Mouse (Mus musculus) megakaryocyte, embryonic 14.5 days (primary cell): Measurements from ENCODE around the gene Chgb. TPM values are rescaled to one million over a fixed set of nuclear protein-coding genes. Genes with fewer than 3 reads are reported as not detected.
A peak's percentile ranks its signal among the peaks of the same experiment; 100 is the strongest.

Source experiments
- H3K27me3 ChIP-seq: replicated peaks from 2 replicates; pipeline ENCODE3; 2012; ENCODE audit warnings: inconsistent platforms
- H3K36me3 ChIP-seq: replicated peaks from 2 replicates; pipeline ENCODE3; 2012; ENCODE audit warnings: low read length, inconsistent platforms, mixed read lengths
- H3K4me1 ChIP-seq: 2 replicates; pipeline ENCODE4 v1.6.1; 2012; ENCODE audit warnings: inconsistent platforms
- H3K4me3 ChIP-seq: replicated peaks from 2 replicates; pipeline ENCODE3; 2012; ENCODE audit warnings: moderate library complexity, mild to moderate bottlenecking, inconsistent platforms
- H3K9me3 ChIP-seq: 2 replicates; pipeline ENCODE4 v1.6.1; 2012; ENCODE audit warnings: inconsistent platforms
- FLI1 ChIP-seq: IDR thresholded peaks from 2 replicates; pipeline ENCODE4 v1.6.1; 2012; ENCODE audit warnings: low read length, inconsistent platforms, mixed read lengths
- GATA1 ChIP-seq: IDR thresholded peaks from 3 replicates; pipeline ENCODE4 v1.6.1; 2012; ENCODE audit warnings: mixed read lengths, low read length, inconsistent platforms, borderline replicate concordance
- polyA plus RNA-seq: library from polyadenylated mRNA; stranded (reverse); fragments of >175 nt; gene quantifications from 2 replicates; pipeline ENCODE4 v1.2.3, GENCODE M21; 2012; ENCODE audit warnings: low replicate concordance; ENCODE audit not compliant: insufficient read depth

Gene Chgb
- polyA plus RNA-seq, result 0.06 TPM in 1 of 2 replicates, not detected in the other

- H3K36me3 ChIP-seq, result no peaks in the 10 kb centered on the region
- H3K9me3 ChIP-seq, result no peaks in the 10 kb centered on the region
- peak within 1 kb of the TSS; percentile 79 for H3K4me3 ChIP-seq
- H3K27me3 ChIP-seq, result peaks cover 15% of the 10 kb centered on the region
- H3K4me1 ChIP-seq, result peaks cover 9% of the 10 kb centered on the region
- TF ChIP-seq FLI1 (no peak), GATA1 (no peak)
Measured at GRCm38 (mm10) chr2:132780978-132781377, at the start of gene Chgb. Gene Chgb, plus strand, starts transcription at chr2:132781278.

GRCm38 (mm10) chr2:132732940-132733339 is 48.1 kb upstream of the Chgb start:
- H3K27me3 ChIP-seq, result peaks cover 3% of the 10 kb centered on the region
- no peak for TF ChIP-seq FLI1

GRCm38 (mm10) chr2:132733603-132734573 is 47.2 kb upstream of the Chgb start:
- H3K4me3 ChIP-seq, result no peak overlapping the region
- no peak for TF ChIP-seq FLI1
- TF ChIP-seq GATA1, result no peak

More at GRCm38 (mm10) chr2:132732940-132733339, 48.1 kb upstream of the Chgb start:
- Histone ChIP-seq H3K4me3 (no peak overlapping the region), H3K9me3 (peaks cover 15% of the 10 kb centered on the region), H3K36me3 (no peaks in the 10 kb centered on the region), H3K4me1 (no peaks in the 10 kb centered on the region)

GRCm38 (mm10) chr2:132738816-132739432 is 42.2 kb upstream of the Chgb start:
- no peaks in the 10 kb centered on the region for H3K27me3 ChIP-seq
- no peak overlapping the region for H3K4me3 ChIP-seq
- TF ChIP-seq FLI1 (no peak), GATA1 (no peak)
- peaks cover 15% of the 10 kb centered on the region for H3K9me3 ChIP-seq
- no peaks in the 10 kb centered on the region for H3K36me3 ChIP-seq
- no peaks in the 10 kb centered on the region for H3K4me1 ChIP-seq

More at GRCm38 (mm10) chr2:132733603-132734573, 47.2 kb upstream of the Chgb start:
- no peaks in the 10 kb centered on the region for H3K4me1 ChIP-seq
- no peaks in the 10 kb centered on the region for H3K36me3 ChIP-seq
- peaks cover 3% of the 10 kb centered on the region for H3K27me3 ChIP-seq
- peaks cover 15% of the 10 kb centered on the region for H3K9me3 ChIP-seq

GRCm38 (mm10) chr2:132741862-132742347 is 39.2 kb upstream of the Chgb start:
- TF ChIP-seq FLI1 (no peak), GATA1 (no peak)

GRCm38 (mm10) chr2:132744866-132745265 is 36.2 kb upstream of the Chgb start:
- H3K36me3 ChIP-seq, result no peaks in the 10 kb centered on the region
- H3K27me3 ChIP-seq, result no peaks in the 10 kb centered on the region
- H3K4me1 ChIP-seq, result peaks cover 3% of the 10 kb centered on the region; the same call in 1 of the 2 replicates
- TF ChIP-seq GATA1 (no peak), FLI1 (no peak)
- H3K4me3 ChIP-seq, result no peak overlapping the region
- H3K9me3 ChIP-seq, result peaks cover 9% of the 10 kb centered on the region; the same call in 1 of the 2 replicates

More at GRCm38 (mm10) chr2:132741862-132742347, 39.2 kb upstream of the Chgb start:
- peaks cover 6% of the 10 kb centered on the region; the same call in 1 of the 2 replicates for H3K9me3 ChIP-seq
- H3K36me3 ChIP-seq, result no peaks in the 10 kb centered on the region
- H3K4me3 ChIP-seq, result no peak overlapping the region
- no peaks in the 10 kb centered on the region for H3K4me1 ChIP-seq
- no peaks in the 10 kb centered on the region for H3K27me3 ChIP-seq

- peaks cover 9% of the 10 kb centered on the region; the same call in 1 of the 2 replicates for H3K9me3 ChIP-seq
- peaks cover 3% of the 10 kb centered on the region; the same call in 1 of the 2 replicates for H3K4me1 ChIP-seq
- no peak overlapping the region for H3K4me3 ChIP-seq
- TF ChIP-seq GATA1 (no peak), FLI1 (no peak)
- no peaks in the 10 kb centered on the region for H3K36me3 ChIP-seq
- H3K27me3 ChIP-seq, result no peaks in the 10 kb centered on the region
Measured at GRCm38 (mm10) chr2:132746108-132746507, 35.0 kb upstream of the Chgb start.

- Histone ChIP-seq H3K36me3 (no peaks in the 10 kb centered on the region), H3K4me3 (no peak overlapping the region), H3K4me1 (peaks cover 3% of the 10 kb centered on the region; the same call in 1 of the 2 replicates), H3K9me3 (peaks cover 9% of the 10 kb centered on the region; the same call in 1 of the 2 replicates), H3K27me3 (no peaks in the 10 kb centered on the region)
- TF ChIP-seq FLI1 (no peak), GATA1 (no peak)
Measured at GRCm38 (mm10) chr2:132750726-132751125, 30.4 kb upstream of the Chgb start.
